Mouse (Mus musculus) gastrocnemius, adult 2 months (tissue): ENCODE data around the gene Ppfibp1. TPM values are rescaled to one million over a fixed set of nuclear protein-coding genes. Genes with fewer than 3 reads are reported as not detected.

Source experiments
- DNase-seq: peaks from one replicate; pipeline ENCODE4 v3.0.0; 2022
- H3K27ac ChIP-seq: fragments of 200-600 bp; 2 replicates; pipeline ENCODE4 v1.8.1; 2022; ENCODE audit warnings: mild to moderate bottlenecking
- H3K4me3 ChIP-seq: fragments of 200-600 bp; 2 replicates; pipeline ENCODE4 v1.8.1; 2022; ENCODE audit warnings: mild to moderate bottlenecking, moderate library complexity
- CTCF ChIP-seq: fragments of 200-600 bp; IDR thresholded peaks from 2 replicates; pipeline ENCODE4 v1.8.1; 2022; ENCODE audit warnings: antibody characterized with exemption, mild to moderate bottlenecking, moderate library complexity
- intact Hi-C: fragments of 180-260 bp; cut with DNase I; formaldehyde crosslinking; loops from one replicate; pipeline ENCODE4 v1.15.1; 2025
- total RNA-seq, 2 experiments: library from RNA; stranded (reverse); gene quantifications; 2 replicates each; pipeline ENCODE4 v1.2.3; 2021

Gene Ppfibp1
- total RNA-seq, 2 experiments from 2014 or later = 40.3 to 44.8 TPM

DNA sequence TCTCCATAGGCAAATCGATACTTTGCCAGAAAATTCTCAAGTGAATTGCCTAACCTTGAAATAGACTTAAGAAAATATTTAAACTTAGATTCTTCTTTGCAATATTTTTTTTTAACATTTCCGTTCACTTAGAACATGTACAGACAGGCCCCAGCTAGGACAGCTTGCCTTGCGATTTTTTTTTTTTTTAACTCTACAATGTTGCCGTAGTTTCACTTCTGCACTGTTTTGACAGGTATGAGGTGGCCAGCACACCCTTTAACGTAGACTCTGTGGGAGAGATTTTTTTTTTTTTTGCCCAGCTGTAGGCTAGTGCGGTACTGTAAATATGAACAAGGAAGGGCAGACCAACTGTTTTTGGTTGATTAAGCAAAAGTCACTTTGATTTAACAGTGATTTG, 122.1 kb downstream of the Ppfibp1 start:
- DNase-seq = no peak
- intact Hi-C loops = no loop called here
- Histone ChIP-seq H3K4me3 (no peak overlapping the region), H3K27ac (no peak overlapping the region; the same call in 1 of the 2 replicates)
- TF ChIP-seq CTCF = no peak

DNA sequence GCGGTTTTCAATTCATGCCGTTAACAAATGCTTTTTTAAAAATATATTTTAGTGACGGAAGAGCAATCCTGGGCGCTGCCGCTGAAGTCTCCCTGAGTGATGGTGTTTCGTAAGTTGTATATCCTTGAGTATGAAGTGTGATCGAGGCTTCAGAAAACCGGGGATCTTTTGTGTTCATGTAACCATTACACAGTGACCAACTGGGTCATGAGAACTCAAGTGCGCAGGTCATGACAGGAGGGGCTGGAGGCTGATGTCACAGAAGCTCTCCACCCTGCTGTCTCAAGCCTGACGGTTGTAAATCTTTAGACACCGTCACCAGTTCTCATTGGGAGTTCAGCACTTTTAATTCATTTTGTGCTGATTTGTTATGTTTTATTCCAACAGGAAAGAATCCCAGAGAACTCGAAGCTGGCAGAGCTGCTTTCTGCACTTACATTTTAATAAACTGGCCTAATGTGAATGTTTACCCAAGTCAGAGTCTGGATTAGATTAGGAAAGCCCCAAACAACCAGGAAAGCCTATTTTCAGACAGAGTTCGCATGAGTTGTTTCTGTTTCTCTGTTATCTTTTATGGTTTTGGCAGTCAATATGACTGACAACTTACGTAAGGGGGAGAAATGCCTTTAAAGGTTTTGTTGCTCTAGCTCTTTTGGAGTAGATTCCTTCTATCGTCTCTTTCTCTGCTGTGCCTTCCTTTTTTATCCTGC, 122.7 kb downstream of the Ppfibp1 start:
- Histone ChIP-seq H3K27ac (peak overlapping the region; percentile 66), H3K4me3 (no peak overlapping the region)
- intact Hi-C loops = no loop called here
- TF ChIP-seq CTCF = no peak
- DNase-seq = no peak

DNA sequence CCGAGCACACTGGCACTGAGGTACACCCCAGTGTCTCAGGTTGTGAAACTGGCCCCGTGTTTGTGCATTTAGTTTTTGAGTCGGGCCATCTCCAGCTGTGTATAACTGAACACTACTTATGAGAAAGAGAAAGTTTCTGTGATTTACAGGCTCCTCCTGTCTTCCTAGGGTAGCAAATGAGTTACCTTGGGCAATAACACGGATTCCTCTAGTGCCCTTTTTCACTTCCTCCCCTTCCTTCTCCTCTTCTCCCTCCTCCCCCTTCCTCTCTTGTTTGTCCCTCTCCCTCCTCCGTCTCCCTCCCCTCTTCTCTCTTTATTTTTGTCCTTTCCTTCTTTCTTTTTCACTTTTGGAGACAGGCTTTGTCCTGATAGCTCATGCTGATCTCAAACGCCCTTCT, 123.3 kb downstream of the Ppfibp1 start:
- TF ChIP-seq CTCF = no peak
- Histone ChIP-seq H3K27ac (peak overlapping the region; percentile 66), H3K4me3 (no peak overlapping the region)
- no peak for DNase-seq
- intact Hi-C loops = no loop called here

DNA sequence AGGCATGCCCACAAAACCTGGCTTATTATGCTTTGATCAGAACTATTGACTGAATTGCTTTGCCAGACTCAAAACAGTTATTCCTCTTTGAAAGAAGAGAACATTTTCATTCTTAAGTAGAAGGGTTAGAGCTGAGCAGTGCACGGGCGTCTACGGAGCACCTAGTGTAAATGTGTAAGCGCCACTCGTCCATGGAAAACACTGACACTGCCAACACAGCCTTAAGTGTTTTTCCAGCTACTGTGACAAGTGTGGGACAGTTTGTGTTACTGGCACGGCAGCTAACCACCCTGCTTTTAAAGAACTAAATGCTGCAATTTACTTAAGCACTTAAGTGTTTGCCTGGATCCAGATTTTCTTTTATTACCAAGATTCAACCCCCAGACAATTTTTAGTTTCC, 123.7 kb downstream of the Ppfibp1 start:
- intact Hi-C loops = no loop called here
- DNase-seq = no peak
- TF ChIP-seq CTCF = no peak
- Histone ChIP-seq H3K4me3 (no peak overlapping the region), H3K27ac (peak overlapping the region; percentile 66)

DNA sequence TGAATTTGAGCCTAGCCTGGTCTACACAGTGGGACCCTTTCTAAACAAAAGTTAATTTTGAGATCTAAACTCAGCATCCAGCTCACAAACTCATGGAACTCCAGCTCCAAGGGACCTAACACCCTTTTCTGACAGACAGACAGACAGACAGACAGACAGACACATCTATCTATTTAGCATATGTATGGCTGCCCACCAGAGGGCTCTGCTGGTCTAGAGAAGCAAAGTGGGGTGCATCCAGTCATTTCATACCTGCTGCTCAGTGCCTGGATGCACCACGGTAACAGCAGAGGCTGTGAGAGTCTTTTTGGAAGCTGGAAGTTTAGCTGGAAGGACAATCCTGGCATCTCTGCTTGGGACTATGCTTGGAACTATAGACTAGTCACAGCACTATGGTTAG, 125.3 kb downstream of the Ppfibp1 start:
- Histone ChIP-seq H3K4me3 (no peak overlapping the region), H3K27ac (no peak overlapping the region)
- intact Hi-C loops = no loop called here
- no peak for DNase-seq
- peak; percentile 31; the same call in 1 of the 2 replicates for TF ChIP-seq CTCF

DNA sequence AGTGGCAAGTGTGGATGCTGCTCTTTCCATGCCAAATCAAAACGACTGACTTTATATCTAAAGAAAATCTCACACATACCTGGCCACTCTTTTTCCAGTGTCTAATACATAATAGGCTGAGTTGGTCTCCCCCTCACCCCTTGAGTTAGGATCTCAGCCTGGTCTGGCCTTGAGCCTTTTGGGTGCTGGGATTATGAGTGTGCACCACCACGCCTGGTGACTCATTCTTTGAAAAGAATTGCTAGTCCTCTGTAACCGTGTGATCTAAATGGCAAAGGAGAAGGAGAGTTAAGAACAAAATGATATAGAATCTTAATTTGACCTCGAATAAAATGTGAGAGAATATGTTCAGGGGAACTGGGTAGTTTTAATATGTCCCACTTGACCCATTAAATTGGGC, 129.6 kb downstream of the Ppfibp1 start:
- no peak overlapping the region for H3K4me3 ChIP-seq
- intact Hi-C loops = loop anchor here (5.0 kb wide), 1 partner anchor 84 kb away; no protein-coding TSS in a partner anchor
- no peak overlapping the region for H3K27ac ChIP-seq
- DNase-seq = no peak
- TF ChIP-seq CTCF = no peak

DNA sequence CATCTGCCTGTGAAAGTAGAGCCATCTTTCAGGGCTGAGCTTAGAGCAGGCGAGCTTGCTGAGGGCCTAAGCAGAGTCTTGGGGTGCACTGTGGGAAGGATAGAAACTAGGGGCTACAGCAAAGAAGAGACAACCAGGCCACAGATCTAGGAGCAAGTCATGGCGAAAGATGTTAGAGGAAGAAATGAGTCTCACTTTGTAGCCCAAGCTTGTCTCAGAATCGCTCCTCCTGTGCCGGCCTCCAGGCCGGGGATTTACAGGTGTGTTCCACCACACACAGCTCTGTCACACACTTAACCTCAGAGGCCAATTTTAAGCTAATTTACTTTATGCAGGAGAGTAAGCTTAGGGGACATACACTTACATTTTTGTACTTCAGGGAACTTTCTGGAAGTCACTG, 130.1 kb downstream of the Ppfibp1 start:
- H3K4me3 ChIP-seq = no peak overlapping the region
- no peak overlapping the region for H3K27ac ChIP-seq
- no peak for DNase-seq
- no peak for TF ChIP-seq CTCF
- intact Hi-C loops = loop anchor here (5.0 kb wide), 1 partner anchor 84 kb away; no protein-coding TSS in a partner anchor

DNA sequence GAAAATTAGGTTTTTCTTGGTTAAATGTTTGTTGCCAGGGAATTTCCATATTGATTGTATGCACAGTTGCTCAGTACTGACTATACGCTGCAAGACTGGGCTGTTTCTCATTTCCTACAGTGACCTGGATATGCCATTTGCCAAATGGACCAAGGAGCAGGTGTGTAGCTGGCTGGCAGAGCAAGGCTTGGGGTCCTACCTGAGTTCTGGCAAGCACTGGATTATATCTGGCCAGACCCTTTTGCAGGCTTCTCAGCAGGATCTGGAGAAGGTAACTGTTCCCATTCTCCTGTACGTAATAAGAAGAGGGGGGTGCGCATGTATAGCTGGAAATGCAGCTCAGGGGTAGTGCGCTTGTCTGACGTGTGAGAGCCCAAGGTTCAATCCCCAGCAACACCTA, 132.9 kb downstream of the Ppfibp1 start:
- Histone ChIP-seq H3K27ac (no peak overlapping the region), H3K4me3 (no peak overlapping the region)
- no peak for DNase-seq
- no peak for TF ChIP-seq CTCF
- intact Hi-C loops = loop anchor here (10.0 kb wide), 1 partner anchor 794 kb away; no protein-coding TSS in a partner anchor

DNA sequence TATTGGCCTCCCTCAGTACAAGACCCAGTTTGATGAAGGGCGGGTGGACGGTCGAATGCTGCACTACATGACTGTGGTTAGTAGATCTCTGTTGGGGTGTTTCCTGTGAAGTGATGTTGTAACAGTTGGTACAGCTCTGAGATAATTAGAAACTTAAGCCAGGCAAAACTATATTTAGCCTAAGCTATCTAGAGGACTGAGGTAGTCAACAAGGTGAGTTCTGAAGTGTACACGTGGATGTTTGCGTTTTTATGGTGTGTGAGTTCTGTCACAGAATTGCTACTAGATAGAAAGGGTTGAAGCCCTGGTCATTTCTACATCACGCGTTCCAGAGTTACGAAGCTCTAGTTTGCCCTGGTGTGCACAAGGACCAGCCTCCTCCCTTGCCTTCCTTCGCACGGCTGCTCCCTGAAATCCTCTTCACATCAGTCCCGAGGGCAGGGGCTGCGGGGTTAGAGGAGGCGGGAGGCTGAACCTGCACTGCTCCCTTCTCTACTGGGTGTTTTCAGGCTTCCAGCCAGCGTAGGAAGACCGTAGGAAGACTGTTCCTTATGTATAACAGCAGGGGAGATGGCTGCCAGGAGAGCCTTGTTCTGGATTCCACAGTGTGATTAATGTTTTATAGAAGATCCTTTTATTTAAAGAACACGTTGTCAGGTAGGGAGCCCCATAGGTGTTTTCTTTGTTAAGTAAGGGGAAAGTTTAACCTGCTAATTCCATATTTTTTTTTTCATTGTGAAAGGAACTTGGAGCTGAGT, 134.3 kb downstream of the Ppfibp1 start:
- DNase-seq = peak; percentile 31
- peak overlapping the region; percentile 38; the same call in 1 of the 2 replicates for H3K27ac ChIP-seq
- intact Hi-C loops = loop anchor here (10.0 kb wide), 1 partner anchor 792 kb away; no protein-coding TSS in a partner anchor
- no peak for TF ChIP-seq CTCF
- no peak overlapping the region for H3K4me3 ChIP-seq

DNA sequence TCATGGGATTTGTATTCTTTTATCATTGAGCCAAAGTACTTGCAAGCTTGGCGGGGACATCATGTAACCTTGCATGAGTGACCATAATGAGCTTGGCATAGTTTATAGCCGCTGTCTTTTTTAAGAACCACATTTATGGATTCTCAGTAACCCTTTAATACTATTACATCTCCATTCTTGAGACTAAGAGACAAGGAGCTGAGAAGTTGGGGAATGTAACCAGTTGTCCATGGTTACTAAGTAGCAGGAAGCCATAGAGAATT, 134.8 kb downstream of the Ppfibp1 start:
- no peak for DNase-seq
- TF ChIP-seq CTCF = no peak
- intact Hi-C loops = loop anchor here (10.0 kb wide), 1 partner anchor 792 kb away; no protein-coding TSS in a partner anchor
- Histone ChIP-seq H3K4me3 (no peak overlapping the region), H3K27ac (no peak overlapping the region; the same call in 1 of the 2 replicates)

DNA sequence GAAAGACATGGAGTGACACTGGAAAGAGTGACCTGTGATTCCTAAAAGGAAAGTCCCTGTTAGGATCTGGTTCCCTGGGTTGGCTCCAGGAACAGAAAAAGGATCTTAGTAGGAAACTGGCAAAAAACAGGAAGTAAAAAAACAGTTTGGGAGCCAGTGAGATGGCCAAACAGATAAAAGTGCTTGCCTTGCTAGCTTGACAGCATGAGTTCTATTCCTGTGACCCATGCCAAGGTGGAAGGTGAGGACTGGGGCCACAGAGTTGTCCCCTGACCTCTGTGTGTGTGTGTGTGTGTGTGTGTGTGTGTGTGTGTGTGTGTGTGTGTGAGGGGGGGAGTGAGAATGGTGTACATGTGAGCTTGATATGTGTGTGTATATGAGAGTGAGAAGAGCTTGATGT, 135.3 kb downstream of the Ppfibp1 start:
- no peak for TF ChIP-seq CTCF
- no peak for DNase-seq
- H3K4me3 ChIP-seq = no peak overlapping the region
- H3K27ac ChIP-seq = no peak overlapping the region; the same call in 1 of the 2 replicates
- intact Hi-C loops = loop anchor here (10.0 kb wide), 1 partner anchor 791 kb away; no protein-coding TSS in a partner anchor

DNA sequence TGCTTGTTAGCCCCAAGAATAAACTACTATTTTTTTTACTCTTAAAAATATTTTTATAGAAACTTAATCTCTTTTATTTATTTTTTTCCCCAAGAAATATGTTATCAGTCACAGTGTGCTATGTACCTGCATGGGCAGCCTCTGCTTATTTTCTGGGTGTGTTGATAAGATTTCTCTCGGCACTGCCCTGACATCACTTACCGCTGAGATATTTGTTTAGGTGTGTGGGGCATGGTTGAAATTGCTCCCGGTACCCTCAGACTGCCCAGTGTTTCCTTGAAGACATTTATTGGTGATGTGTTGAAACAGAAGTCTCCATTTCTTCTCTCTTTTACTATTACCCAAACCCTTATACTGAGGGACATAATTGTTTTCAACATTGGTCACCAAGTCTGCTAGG, 136.5 kb downstream of the Ppfibp1 start:
- intact Hi-C loops = loop anchor here (10.0 kb wide), 1 partner anchor 790 kb away; no protein-coding TSS in a partner anchor
- no peak for DNase-seq

DNA sequence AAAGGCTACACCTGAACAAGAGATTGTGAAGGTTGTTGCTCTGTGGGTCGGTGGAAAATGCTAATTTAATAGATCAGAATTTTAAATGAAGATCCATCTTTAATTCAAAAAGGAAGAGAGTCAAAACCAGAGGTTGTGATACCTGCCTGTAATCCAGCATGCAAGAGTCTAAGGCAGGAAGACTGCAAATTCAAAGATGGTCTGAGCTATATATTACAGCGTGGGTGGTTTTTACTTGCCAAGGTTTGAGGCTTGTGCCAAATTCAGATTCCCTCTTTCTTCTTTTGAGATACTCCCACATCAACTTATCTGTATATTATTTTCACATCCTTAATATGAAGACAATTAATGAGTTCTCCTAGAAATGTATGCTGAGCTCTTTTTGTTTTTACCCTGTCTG, 140.1 kb downstream of the Ppfibp1 start:
- no peak for DNase-seq
- intact Hi-C loops = loop anchor here (10.0 kb wide), 1 partner anchor 786 kb away; no protein-coding TSS in a partner anchor
- no peak overlapping the region for H3K27ac ChIP-seq
- no peak overlapping the region for H3K4me3 ChIP-seq
- TF ChIP-seq CTCF = no peak

More for the DNA sequence above, 136.5 kb downstream of the Ppfibp1 start:
- Histone ChIP-seq H3K27ac (no peak overlapping the region), H3K4me3 (no peak overlapping the region)
- TF ChIP-seq CTCF = no peak
